Mouse (Mus musculus) forebrain, embryonic 15.5 days (tissue): ENCODE data around the gene Atp2b2. TPM values are rescaled to one million over a fixed set of nuclear protein-coding genes. Genes with fewer than 3 reads are reported as not detected.

ENCODE experiments used
- ATAC-seq: fragments of 200-750 bp; cut with Nextera tagmentation; replicated peaks from 2 replicates; pipeline ENCODE4 v1.8.0; 2017; ENCODE audit warnings: mild to moderate bottlenecking, moderate TSS enrichment, moderate library complexity
- H3K27ac ChIP-seq: fragments of 300-500 bp; sonication (generic); replicated peaks from 2 replicates; pipeline ENCODE4 v1.5.1; 2015; ENCODE audit warnings: mild to moderate bottlenecking, inconsistent platforms
- H3K27me3 ChIP-seq: fragments of 300-500 bp; sonication (generic); 2 replicates; pipeline ENCODE4 v1.6.1; 2015; ENCODE audit warnings: inconsistent platforms
- H3K36me3 ChIP-seq: fragments of 300-500 bp; sonication (generic); 2 replicates; pipeline ENCODE4 v1.6.1; 2015; ENCODE audit warnings: mild to moderate bottlenecking, inconsistent platforms
- H3K4me1 ChIP-seq: fragments of 300-500 bp; sonication (generic); 2 replicates; pipeline ENCODE4 v1.6.1; 2015; ENCODE audit warnings: inconsistent platforms
- H3K4me2 ChIP-seq: fragments of 300-500 bp; sonication (generic); replicated peaks from 2 replicates; pipeline ENCODE4 v1.6.1; 2015; ENCODE audit warnings: mild to moderate bottlenecking, inconsistent platforms
- H3K4me3 ChIP-seq: fragments of 300-500 bp; sonication (generic); 2 replicates; pipeline ENCODE4 v1.5.1; 2015; ENCODE audit warnings: mild to moderate bottlenecking, inconsistent platforms
- H3K9ac ChIP-seq: fragments of 300-500 bp; sonication (generic); replicated peaks from 2 replicates; pipeline ENCODE4 v1.6.1; 2015; ENCODE audit warnings: mild to moderate bottlenecking, inconsistent platforms
- H3K9me3 ChIP-seq: fragments of 300-500 bp; sonication (generic); 2 replicates; pipeline ENCODE4 v1.6.1; 2016; ENCODE audit warnings: inconsistent platforms
- WGBS: fragments of 180-500 bp; shearing (Covaris S2); methylation state at CpG from one replicate; pipeline ENCODE4 v1.1.7; 2015; ENCODE audit warnings: mixed read lengths; 5-methylcytosine and 5-hydroxymethylcytosine counted together
- polyA plus RNA-seq: library from polyadenylated mRNA; unstranded; fragments of >200 nt; fragmentation: Nextera tagmentation; extraction: Ambion mirVana; gene quantifications from 2 replicates; pipeline ENCODE4 v1.2.1, GENCODE M21; 2015

Atp2b2 gene
- polyA plus RNA-seq, 1 experiment from 2014 or later = 28.8 TPM

GRCm38 (mm10) chr6:113743111-113743510, 299.3 kb downstream of the Atp2b2 start:
- peaks cover 28% of the 10 kb centered on the region for H3K4me1 ChIP-seq
- WGBS = 55% methylated on average over 1 of the region's 1 CpGs
- no peaks in the 10 kb centered on the region for H3K9me3 ChIP-seq
- no peak overlapping the region for H3K4me2 ChIP-seq
- no peak overlapping the region for H3K9ac ChIP-seq
- no peaks in the 10 kb centered on the region for H3K27me3 ChIP-seq
- H3K27ac ChIP-seq = no peak overlapping the region
- no peak for ATAC-seq
- no peaks in the 10 kb centered on the region; the same call in 1 of the 2 replicates for H3K36me3 ChIP-seq
- no peak overlapping the region for H3K4me3 ChIP-seq

- Histone ChIP-seq H3K9ac (no peak overlapping the region), H3K9me3 (no peaks in the 10 kb centered on the region), H3K27ac (peak overlapping the region; percentile 70), H3K4me2 (no peak overlapping the region), H3K4me3 (no peak overlapping the region), H3K36me3 (peaks cover 3% of the 10 kb centered on the region; the same call in 1 of the 2 replicates), H3K27me3 (no peaks in the 10 kb centered on the region), H3K4me1 (peaks cover 28% of the 10 kb centered on the region)
- WGBS = 45% methylated on average over 1 of the region's 1 CpGs
- no peak for ATAC-seq
Observed at GRCm38 (mm10) chr6:113742321-113742720, 300.1 kb downstream of the Atp2b2 start.

GRCm38 (mm10) chr6:113741425-113741824, 301.0 kb downstream of the Atp2b2 start:
- no peaks in the 10 kb centered on the region for H3K9me3 ChIP-seq
- peaks cover 7% of the 10 kb centered on the region for H3K36me3 ChIP-seq
- H3K9ac ChIP-seq = no peak overlapping the region
- H3K4me1 ChIP-seq = peaks cover 28% of the 10 kb centered on the region
- WGBS = 73% methylated on average over 2 of the region's 2 CpGs
- no peaks in the 10 kb centered on the region for H3K27me3 ChIP-seq
- H3K4me3 ChIP-seq = no peak overlapping the region
- ATAC-seq = 0 out of 2 replicates have a peak, but pooled peaks have one; percentile 17
- peak overlapping the region; percentile 70; the same call in 1 of the 2 replicates for H3K27ac ChIP-seq
- H3K4me2 ChIP-seq = no peak overlapping the region

GRCm38 (mm10) chr6:113740236-113741217, 301.9 kb downstream of the Atp2b2 start, which contains the start of gene Sec13:
Gene Sec13 (minus strand): TSS chr6:113740743.
- H3K4me1 ChIP-seq = peaks cover 28% of the 10 kb centered on the region
- peak within 1 kb of the TSS; percentile 88 for H3K9ac ChIP-seq
- H3K9me3 ChIP-seq = no peaks in the 10 kb centered on the region
- no peaks in the 10 kb centered on the region for H3K27me3 ChIP-seq
- peak within 1 kb of the TSS; percentile 90 for H3K4me2 ChIP-seq
- peaks cover 14% of the 10 kb centered on the region for H3K36me3 ChIP-seq
- WGBS = 6% methylated on average over 41 of the region's 41 CpGs
- peak; percentile 83 for ATAC-seq
- H3K27ac ChIP-seq = peak within 1 kb of the TSS; percentile 79
- H3K4me3 ChIP-seq = peak within 1 kb of the TSS; percentile 92

- H3K4me1 ChIP-seq = peaks cover 28% of the 10 kb centered on the region
- no peak overlapping the region for H3K27ac ChIP-seq
- ATAC-seq = no peak
- no peak overlapping the region for H3K4me2 ChIP-seq
- 91% methylated on average over 9 of the region's 9 CpGs for WGBS
- H3K9me3 ChIP-seq = no peaks in the 10 kb centered on the region
- no peak overlapping the region for H3K9ac ChIP-seq
- H3K36me3 ChIP-seq = peaks cover 41% of the 10 kb centered on the region
- no peak overlapping the region for H3K4me3 ChIP-seq
- no peaks in the 10 kb centered on the region for H3K27me3 ChIP-seq
Observed at GRCm38 (mm10) chr6:113737318-113738046, 304.9 kb downstream of the Atp2b2 start.

DNA sequence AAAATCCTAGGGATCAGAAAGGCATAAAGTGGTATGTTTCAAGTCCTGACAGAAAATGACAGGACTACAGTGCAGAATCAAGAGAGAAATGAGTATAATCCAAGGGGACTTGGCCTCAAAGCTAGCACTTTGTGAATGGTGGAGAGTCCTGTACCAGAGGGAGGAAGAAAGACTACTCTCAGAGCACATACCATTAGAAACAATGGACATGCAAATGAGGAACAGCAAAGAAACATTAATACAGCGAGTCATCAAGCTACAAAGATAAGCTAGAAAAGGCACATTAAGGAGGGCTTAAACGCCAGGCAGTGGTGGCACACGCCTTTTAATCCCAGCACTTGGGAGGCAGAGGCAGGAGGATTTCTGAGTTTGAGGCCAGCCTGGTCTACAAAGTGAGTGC, 311.1 kb downstream of the Atp2b2 start:
- Histone ChIP-seq H3K27ac (no peak overlapping the region), H3K4me1 (no peaks in the 10 kb centered on the region), H3K9me3 (no peaks in the 10 kb centered on the region), H3K36me3 (peaks cover 90% of the 10 kb centered on the region), H3K9ac (no peak overlapping the region), H3K4me2 (no peak overlapping the region), H3K4me3 (no peak overlapping the region), H3K27me3 (no peaks in the 10 kb centered on the region)
- WGBS = 85% methylated on average over 3 of the region's 3 CpGs
- no peak for ATAC-seq

GRCm38 (mm10) chr6:113728181-113728580, 314.2 kb downstream of the Atp2b2 start:
- Histone ChIP-seq H3K9ac (no peak overlapping the region), H3K4me3 (no peak overlapping the region), H3K27me3 (no peaks in the 10 kb centered on the region), H3K4me1 (no peaks in the 10 kb centered on the region), H3K36me3 (peaks cover 70% of the 10 kb centered on the region), H3K9me3 (no peaks in the 10 kb centered on the region), H3K27ac (no peak overlapping the region), H3K4me2 (no peak overlapping the region)
- 90% methylated on average over 7 of the region's 7 CpGs for WGBS
- no peak for ATAC-seq

GRCm38 (mm10) chr6:113721061-113721460, 321.4 kb downstream of the Atp2b2 start:
- 92% methylated on average over 4 of the region's 4 CpGs for WGBS
- no peak overlapping the region for H3K27ac ChIP-seq
- ATAC-seq = no peak
- H3K27me3 ChIP-seq = no peaks in the 10 kb centered on the region
- H3K4me2 ChIP-seq = no peak overlapping the region
- H3K9me3 ChIP-seq = no peaks in the 10 kb centered on the region
- no peaks in the 10 kb centered on the region for H3K4me1 ChIP-seq
- no peak overlapping the region for H3K9ac ChIP-seq
- peaks cover 39% of the 10 kb centered on the region; the same call in 1 of the 2 replicates for H3K36me3 ChIP-seq
- H3K4me3 ChIP-seq = no peak overlapping the region

- Histone ChIP-seq H3K4me2 (no peak within 1 kb of the TSS), H3K9me3 (no peaks in the 10 kb centered on the region), H3K27ac (no peak within 1 kb of the TSS), H3K4me3 (no peak within 1 kb of the TSS), H3K4me1 (no peaks in the 10 kb centered on the region), H3K9ac (no peak within 1 kb of the TSS), H3K27me3 (no peaks in the 10 kb centered on the region), H3K36me3 (peaks cover 46% of the 10 kb centered on the region)
- WGBS = 93% methylated on average over 3 of the region's 3 CpGs
- ATAC-seq = no peak
Observed at GRCm38 (mm10) chr6:113719878-113720277, 322.5 kb downstream of the Atp2b2 start, which contains the start of gene Ghrl. Gene Ghrl (minus strand): TSS chr6:113719880.

- Histone ChIP-seq H3K4me2 (no peak overlapping the region), H3K4me1 (no peaks in the 10 kb centered on the region), H3K9me3 (no peaks in the 10 kb centered on the region), H3K9ac (no peak overlapping the region), H3K36me3 (peaks cover 64% of the 10 kb centered on the region), H3K4me3 (no peak overlapping the region), H3K27ac (no peak overlapping the region), H3K27me3 (no peaks in the 10 kb centered on the region)
- ATAC-seq = no peak
- 71% methylated on average over 3 of the region's 3 CpGs for WGBS
Observed at GRCm38 (mm10) chr6:113717541-113717940, 324.9 kb downstream of the Atp2b2 start.

GRCm38 (mm10) chr6:113714797-113715196, 327.6 kb downstream of the Atp2b2 start:
- Histone ChIP-seq H3K4me1 (no peaks in the 10 kb centered on the region), H3K4me2 (no peak overlapping the region), H3K27me3 (no peaks in the 10 kb centered on the region), H3K4me3 (no peak overlapping the region), H3K9me3 (no peaks in the 10 kb centered on the region), H3K27ac (no peak overlapping the region), H3K9ac (no peak overlapping the region), H3K36me3 (peaks cover 80% of the 10 kb centered on the region)
- ATAC-seq = no peak
- 85% methylated on average over 1 of the region's 1 CpGs for WGBS

GRCm38 (mm10) chr6:113714276-113714675, 328.1 kb downstream of the Atp2b2 start:
- peaks cover 83% of the 10 kb centered on the region for H3K36me3 ChIP-seq
- no peak overlapping the region for H3K4me3 ChIP-seq
- ATAC-seq = no peak
- no peaks in the 10 kb centered on the region for H3K9me3 ChIP-seq
- H3K9ac ChIP-seq = no peak overlapping the region
- H3K27me3 ChIP-seq = no peaks in the 10 kb centered on the region
- no peaks in the 10 kb centered on the region for H3K4me1 ChIP-seq
- H3K27ac ChIP-seq = no peak overlapping the region
- 91% methylated on average over 2 of the region's 2 CpGs for WGBS
- no peak overlapping the region for H3K4me2 ChIP-seq
